In genomic region chr15:50449604-50450003, GRCm38 (mm10) we compare ENCODE assay signal across 22 mouse cellular contexts.
DNase-seq lines count a peak whose midpoint lies in the region; ATAC-seq and TF ChIP-seq lines count a peak whose summit lies in the region.
"Had no signal": no experiment of that assay in that cellular context is flagged by ENCODE, and none has a peak within 500 bp of the region (broad histone marks: within the 10 kb centered on the region; RNA-seq: fewer than 3 reads in every experiment).

No protein-coding gene starts in this region.

- no peak for DNase-seq in heart, postnatal 25 days (ENCODE audit: low spot score)
- peak; percentile 17 for DNase-seq in lung, postnatal 36 days
- no peak for DNase-seq in lung, adult 2 months
- no peak for DNase-seq in thymus, postnatal 36 days
- DNase-seq in frontal cortex, adult 2 months (ENCODE audit: extremely low spot score in 1 of 2, low spot score in 1 of 2) = no peak
- DNase-seq: adrenal gland, postnatal 14 days; cerebellum, adult 11-12 months; cerebellum, adult 9-10 months; cerebellum, postnatal 25 days; heart, adult 2 months; heart, postnatal 36 days had no signal

- TF ChIP-seq CTCF in lung, adult 2 months (IDR thresholded peaks at IDR 0.05; ENCODE audit: insufficient read depth, low read length) = no peak

- H3K9me3 ChIP-seq in heart, embryonic 14.5 days (ENCODE audit: control insufficient read depth, low read length) = peaks cover 3% of the 10 kb centered on the region; the same call in 1 of the 2 replicates
- H3K9me3 ChIP-seq: embryonic facial prominence, embryonic 15.5 days; forebrain, embryonic 10.5 days; hindbrain, embryonic 15.5 days had no signal

- no peaks in the 10 kb centered on the region for H3K4me1 ChIP-seq in heart, embryonic 14.5 days (ENCODE audit: control insufficient read depth in 2 of 2, insufficient read depth in 2 of 2, low read length in 2 of 2)
- no peaks in the 10 kb centered on the region for H3K4me1 ChIP-seq in lung, adult 2 months (ENCODE audit: control insufficient read depth, insufficient read depth, low read length)
- H3K4me1 ChIP-seq: embryonic facial prominence, embryonic 15.5 days; forebrain, embryonic 10.5 days; hindbrain, embryonic 15.5 days had no signal

- H3K27me3 ChIP-seq in heart, embryonic 14.5 days (ENCODE audit: control insufficient read depth, insufficient read depth, low read length) = no peaks in the 10 kb centered on the region
- H3K27me3 ChIP-seq: embryonic facial prominence, embryonic 15.5 days; hindbrain, embryonic 15.5 days had no signal

- no peak for TF ChIP-seq POLR2A in lung, adult 2 months (IDR thresholded peaks at IDR 0.05; ENCODE audit: borderline replicate concordance, extremely low read depth, low read depth, low read length)

- no peak overlapping the region for H3K9ac ChIP-seq in heart, embryonic 14.5 days (ENCODE audit: low read length)
- H3K9ac ChIP-seq: embryonic facial prominence, embryonic 15.5 days; hindbrain, embryonic 15.5 days had no signal

- 17% methylated on average over 2 of the region's 2 CpGs for WGBS in heart, embryonic 14.5 days
- 24% methylated on average over 2 of the region's 2 CpGs for WGBS in lung, adult 2 months

- H3K4me2 ChIP-seq in heart, embryonic 14.5 days (ENCODE audit: low read length) = peak overlapping the region; percentile 21; the same call in 1 of the 2 replicates
- H3K4me2 ChIP-seq: embryonic facial prominence, embryonic 15.5 days; heart, embryonic 11.5 days; hindbrain, embryonic 15.5 days had no signal

- H3K36me3 ChIP-seq in heart, embryonic 14.5 days (ENCODE audit: control insufficient read depth, insufficient read depth, low read length) = no peaks in the 10 kb centered on the region
- H3K36me3 ChIP-seq: embryonic facial prominence, embryonic 15.5 days; forebrain, embryonic 10.5 days; hindbrain, embryonic 15.5 days had no signal

- no peak overlapping the region for H3K27ac ChIP-seq in heart, embryonic 14.5 days (replicated peaks in 1 of 2; ENCODE audit: control insufficient read depth in 1 of 2, insufficient read depth in 1 of 2, low read depth in 2 of 2, low read length in 2 of 2)
- H3K27ac ChIP-seq: embryonic facial prominence, embryonic 15.5 days; forebrain, embryonic 10.5 days; heart, adult 2 months; hindbrain, embryonic 15.5 days had no signal

- no peak for ATAC-seq in heart, embryonic 14.5 days (ENCODE audit: insufficient number of reproducible peaks, insufficient read depth, low FRiP score, low read depth)
- ATAC-seq in common myeloid progenitor, adult 5-6 weeks (replicated peaks; ENCODE audit: low read depth, poor library complexity, severe bottlenecking) = 0 out of 2 replicates have a peak, but pooled peaks have one; percentile 15
- peak; percentile 53; the same call in 1 of the 2 replicates for ATAC-seq in monocyte, adult 5-6 weeks (replicated peaks; ENCODE audit: insufficient number of reproducible peaks, low FRiP score, low TSS enrichment, poor library complexity, severe bottlenecking)
- ATAC-seq: activated CD4-positive, CD25-positive, alpha-beta regulatory T cell, adult 4 months; forebrain, embryonic 14.5 days; Patski had no signal

- no peak overlapping the region for H3K4me3 ChIP-seq in heart, embryonic 14.5 days (ENCODE audit: control insufficient read depth in 1 of 2, insufficient read depth in 1 of 2, low read depth in 1 of 2, low read length in 2 of 2)
- no peak overlapping the region for H3K4me3 ChIP-seq in lung, adult 2 months (replicated peaks; ENCODE audit: extremely low read depth, low read depth, low read length)
- H3K4me3 ChIP-seq: embryonic facial prominence, embryonic 15.5 days; erythroblast, embryonic 14.5 days; forebrain, embryonic 10.5 days; heart, adult 2 months; hindbrain, embryonic 15.5 days had no signal

- intact Hi-C loops in heart, postnatal 25 days (cut with DNase I) = no loop called here
